Mouse (Mus musculus): ENCODE data around the gene St6galnac3. TPM values are rescaled to one million over a fixed set of nuclear protein-coding genes. Genes with fewer than 3 reads are reported as not detected.

Gene St6galnac3
- polyA plus RNA-seq, 1 experiment from 2014 or later: 34.4 TPM

DNA sequence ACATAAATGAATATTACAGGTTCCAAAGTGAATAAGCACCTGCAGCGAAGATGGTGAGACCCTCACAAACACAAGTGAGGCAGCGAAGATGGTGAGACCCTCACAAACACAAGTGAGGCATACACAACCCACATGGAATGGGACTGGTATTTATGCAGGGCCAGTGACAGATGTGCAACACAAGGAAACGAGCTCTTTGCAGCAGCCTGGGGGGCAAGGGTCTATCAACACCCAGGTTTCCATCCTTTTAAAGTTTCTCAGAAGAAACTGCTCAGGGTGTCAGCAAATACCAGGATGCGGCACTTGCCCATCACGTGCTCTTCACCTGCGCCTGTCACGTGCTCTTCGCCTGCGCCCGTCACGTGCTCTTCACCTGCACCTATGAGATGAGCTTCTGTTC lies 524.9 kb downstream of the St6galnac3 start:
- no peak for ATAC-seq (replicated peaks; ENCODE audit: low FRiP score, low read depth)
- DNase-seq (ENCODE audit: low spot score): no peak

GRCm38 (mm10) chr3:153199251-153199650 lies 525.7 kb downstream of the St6galnac3 start:
- Histone ChIP-seq H3K4me2 (ENCODE audit: low read length) (no peak overlapping the region), H3K27ac (no peak overlapping the region), H3K9me3 (replicated peaks; ENCODE audit: low read length) (no peaks in the 10 kb centered on the region), H3K4me3 (replicated peaks; ENCODE audit: low read depth, low read length) (no peak overlapping the region), H3K36me3 (ENCODE audit: insufficient read depth, low read length) (no peaks in the 10 kb centered on the region), H3K27me3 (ENCODE audit: insufficient read depth, low read length) (no peaks in the 10 kb centered on the region), H3K9ac (ENCODE audit: low read depth, low read length) (no peak overlapping the region), H3K4me1 (replicated peaks; ENCODE audit: insufficient read depth, low read length) (no peaks in the 10 kb centered on the region)
- 80% methylated on average over 8 of the region's 8 CpGs for WGBS
- no peak for DNase-seq (ENCODE audit: low spot score)
- ATAC-seq (replicated peaks; ENCODE audit: low FRiP score, low read depth): no peak
- no peak for TF ChIP-seq CTCF (IDR thresholded peaks at IDR 0.05; ENCODE audit: low read depth)

More for the DNA sequence above, 524.9 kb downstream of the St6galnac3 start:
- TF ChIP-seq CTCF (IDR thresholded peaks at IDR 0.05; ENCODE audit: low read depth): no peak
- Histone ChIP-seq H3K4me3 (replicated peaks; ENCODE audit: low read depth, low read length) (no peak overlapping the region), H3K27me3 (ENCODE audit: insufficient read depth, low read length) (no peaks in the 10 kb centered on the region), H3K27ac (no peak overlapping the region), H3K36me3 (ENCODE audit: insufficient read depth, low read length) (no peaks in the 10 kb centered on the region), H3K9ac (ENCODE audit: low read depth, low read length) (no peak overlapping the region), H3K4me2 (ENCODE audit: low read length) (no peak overlapping the region), H3K9me3 (replicated peaks; ENCODE audit: low read length) (no peaks in the 10 kb centered on the region), H3K4me1 (replicated peaks; ENCODE audit: insufficient read depth, low read length) (no peaks in the 10 kb centered on the region)
- 94% methylated on average over 11 of the region's 11 CpGs for WGBS

GRCm38 (mm10) chr3:153198514-153198913 lies 526.5 kb downstream of the St6galnac3 start:
- Histone ChIP-seq H3K4me1 (replicated peaks; ENCODE audit: insufficient read depth, low read length) (no peaks in the 10 kb centered on the region), H3K27me3 (ENCODE audit: insufficient read depth, low read length) (no peaks in the 10 kb centered on the region), H3K4me2 (ENCODE audit: low read length) (no peak overlapping the region), H3K9me3 (replicated peaks; ENCODE audit: low read length) (no peaks in the 10 kb centered on the region), H3K27ac (no peak overlapping the region), H3K9ac (ENCODE audit: low read depth, low read length) (no peak overlapping the region), H3K36me3 (ENCODE audit: insufficient read depth, low read length) (no peaks in the 10 kb centered on the region), H3K4me3 (replicated peaks; ENCODE audit: low read depth, low read length) (no peak overlapping the region)
- TF ChIP-seq CTCF (IDR thresholded peaks at IDR 0.05; ENCODE audit: low read depth): no peak
- DNase-seq (ENCODE audit: low spot score): peak; percentile 42
- ATAC-seq (replicated peaks; ENCODE audit: low FRiP score, low read depth): 0 out of 2 replicates have a peak, but pooled peaks have one; percentile 21
- 61% methylated on average over 4 of the region's 4 CpGs for WGBS

DNA sequence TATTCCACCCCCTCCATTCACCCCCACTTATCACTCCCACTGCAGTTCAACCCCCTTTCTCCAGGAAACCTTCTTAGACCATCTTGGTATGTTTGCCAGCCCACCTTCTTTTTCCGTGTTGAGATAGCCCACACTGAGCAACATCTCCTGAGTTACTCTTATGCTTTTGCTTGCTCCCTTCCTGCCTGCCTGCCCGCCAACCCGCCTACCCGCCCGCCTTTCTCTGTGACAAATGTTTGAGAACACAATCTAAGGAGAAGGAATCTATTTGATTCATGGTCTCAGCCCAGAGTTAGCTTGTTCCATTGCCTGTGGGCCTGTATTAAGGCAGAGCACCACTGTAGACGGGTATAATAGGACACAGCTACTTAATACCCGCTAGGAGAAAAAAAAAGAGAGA lies 531.9 kb downstream of the St6galnac3 start:
- no peak for ATAC-seq (replicated peaks; ENCODE audit: low FRiP score, low read depth)
- 83% methylated on average over 7 of the region's 7 CpGs for WGBS
- no peaks in the 10 kb centered on the region for H3K36me3 ChIP-seq (ENCODE audit: insufficient read depth, low read length)

DNA sequence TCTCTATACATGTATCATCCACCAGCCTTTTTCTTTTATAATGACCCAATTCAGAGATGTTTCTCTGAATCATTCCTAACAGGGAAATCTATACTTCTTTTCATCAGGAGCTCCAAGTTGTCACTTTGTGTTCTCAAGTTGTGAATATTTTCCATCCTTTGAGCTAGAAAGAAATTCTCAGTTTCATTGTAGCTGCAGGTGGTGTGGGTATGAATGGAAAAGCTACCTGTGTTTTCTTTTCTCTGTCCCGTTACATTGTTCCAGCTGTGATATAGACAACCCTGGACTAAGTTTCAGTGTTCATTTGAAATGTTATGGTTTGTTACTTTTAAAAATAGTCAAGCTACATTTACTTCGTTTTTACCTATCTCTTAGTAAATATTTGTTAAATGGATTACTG lies 534.2 kb downstream of the St6galnac3 start:
- Histone ChIP-seq H3K4me3 (replicated peaks; ENCODE audit: low read depth, low read length) (no peak overlapping the region), H3K9me3 (replicated peaks; ENCODE audit: low read length) (no peaks in the 10 kb centered on the region), H3K9ac (ENCODE audit: low read depth, low read length) (no peak overlapping the region), H3K27ac (no peak overlapping the region), H3K36me3 (ENCODE audit: insufficient read depth, low read length) (no peaks in the 10 kb centered on the region), H3K4me1 (replicated peaks; ENCODE audit: insufficient read depth, low read length) (no peaks in the 10 kb centered on the region), H3K27me3 (ENCODE audit: insufficient read depth, low read length) (no peaks in the 10 kb centered on the region), H3K4me2 (ENCODE audit: low read length) (no peak overlapping the region)
- WGBS: 71% methylated on average over 2 of the region's 2 CpGs
- DNase-seq (ENCODE audit: low spot score) (no peak), ATAC-seq (replicated peaks; ENCODE audit: low FRiP score, low read depth) (no peak)
- TF ChIP-seq CTCF (IDR thresholded peaks at IDR 0.05; ENCODE audit: low read depth): no peak

More for the DNA sequence above, 531.9 kb downstream of the St6galnac3 start:
- H3K27ac ChIP-seq: no peak overlapping the region
- H3K27me3 ChIP-seq (ENCODE audit: insufficient read depth, low read length): no peaks in the 10 kb centered on the region
- H3K4me1 ChIP-seq (replicated peaks; ENCODE audit: insufficient read depth, low read length): no peaks in the 10 kb centered on the region
- no peak overlapping the region for H3K4me2 ChIP-seq (ENCODE audit: low read length)
- H3K9ac ChIP-seq (ENCODE audit: low read depth, low read length): no peak overlapping the region
- no peak overlapping the region for H3K4me3 ChIP-seq (replicated peaks; ENCODE audit: low read depth, low read length)
- no peaks in the 10 kb centered on the region for H3K9me3 ChIP-seq (replicated peaks; ENCODE audit: low read length)
- no peak for TF ChIP-seq CTCF (IDR thresholded peaks at IDR 0.05; ENCODE audit: low read depth)
- DNase-seq (ENCODE audit: low spot score): no peak

- Histone ChIP-seq H3K4me1 (replicated peaks; ENCODE audit: insufficient read depth, low read length) (no peaks in the 10 kb centered on the region), H3K27ac (no peak overlapping the region), H3K27me3 (ENCODE audit: insufficient read depth, low read length) (no peaks in the 10 kb centered on the region), H3K9me3 (replicated peaks; ENCODE audit: low read length) (no peaks in the 10 kb centered on the region), H3K4me2 (ENCODE audit: low read length) (no peak overlapping the region), H3K9ac (ENCODE audit: low read depth, low read length) (no peak overlapping the region), H3K4me3 (replicated peaks; ENCODE audit: low read depth, low read length) (no peak overlapping the region), H3K36me3 (ENCODE audit: insufficient read depth, low read length) (no peaks in the 10 kb centered on the region)
- DNase-seq (ENCODE audit: low spot score) (no peak), ATAC-seq (replicated peaks; ENCODE audit: low FRiP score, low read depth) (no peak)
- 92% methylated on average over 6 of the region's 6 CpGs for WGBS
- no peak for TF ChIP-seq CTCF (IDR thresholded peaks at IDR 0.05; ENCODE audit: low read depth)
Observed at GRCm38 (mm10) chr3:153189685-153190467, 535.1 kb downstream of the St6galnac3 start.

Data from kidney, postnatal 0 days (tissue).